Mouse (Mus musculus): ENCODE results near the gene Rac3. TPM values are rescaled to one million over a fixed set of nuclear protein-coding genes. Genes with fewer than 3 reads are reported as not detected.
"Not testable (repeated sequence)": the region's sequence is repeated elsewhere in the genome, so short reads cannot be mapped to it uniquely, and the experiment has no call there.

Rac3 gene
- 1 to 10 TPM in 1 of 2 experiments, under 1 TPM in 1; 0.36 to 1.6 TPM for total RNA-seq (2021)

GRCm38 (mm10) chr11:120721124-120722066, at the start of gene Rac3:
Gene Rac3 (plus strand): TSS chr11:120721470.
- intact Hi-C loops (cut with DNase I), result loop anchor here (2.0 to 5.0 kb wide), 2 partner anchors 27 to 186 kb away; no protein-coding TSS in a partner anchor
- DNase-seq, result peak; percentile 68 to 69

DNA sequence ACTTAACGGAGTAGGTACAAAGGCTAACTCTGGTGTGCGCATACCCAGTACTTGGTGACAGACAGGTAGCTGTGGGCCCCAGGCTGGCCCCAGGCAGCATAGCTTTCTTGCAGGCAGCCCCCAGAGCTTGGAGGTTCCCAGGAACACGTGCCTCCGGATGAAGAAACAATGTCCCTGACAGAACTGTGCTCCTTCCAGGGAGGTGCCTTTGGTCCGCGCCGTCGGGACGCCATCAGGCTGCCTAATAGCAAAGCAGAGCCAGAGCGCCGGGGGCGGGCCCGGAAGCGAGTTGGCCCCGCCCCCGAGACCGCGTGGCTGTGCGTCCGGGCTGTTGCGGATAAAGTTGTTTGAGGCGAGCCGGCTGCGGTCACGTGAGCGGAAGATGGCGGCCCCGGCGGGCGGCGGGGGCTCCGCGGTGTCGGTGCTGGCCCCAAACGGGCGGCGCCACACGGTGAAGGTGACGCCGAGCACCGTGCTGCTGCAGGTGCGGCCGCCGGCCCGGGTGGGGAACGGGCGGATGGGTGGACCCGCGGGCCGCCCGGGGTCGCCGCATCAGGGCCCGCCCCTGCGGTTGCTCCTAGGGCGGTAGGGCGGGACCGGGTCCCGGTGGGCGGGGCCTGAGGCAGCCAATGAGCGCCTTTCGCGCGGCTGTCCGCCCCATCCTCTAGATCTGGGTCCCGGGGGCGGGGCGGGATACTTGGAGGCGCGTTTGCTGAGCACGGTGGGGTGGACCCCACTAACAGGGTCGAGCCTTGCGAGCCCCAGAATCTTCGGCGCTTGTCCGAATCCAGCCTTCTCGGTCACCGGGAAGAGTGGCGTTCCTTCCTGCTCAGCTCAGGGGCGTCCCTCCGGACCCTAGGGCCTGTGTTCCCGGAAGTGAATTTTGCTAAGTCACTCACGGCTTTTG, 48.3 kb upstream of the Rac3 start, which contains the start of gene Aspscr1:
Gene Aspscr1, plus strand, starts transcription at position 287 of the 907 bp plus-strand sequence.
- peak; percentile 95 to 98 for DNase-seq
- intact Hi-C loops (cut with DNase I), result loop anchor here (5.0 kb wide), 2 partner anchors 46 to 181 kb away; partner anchors contain the start of genes Sirt7 and Slc25a10

GRCm38 (mm10) chr11:120673594-120674122, 47.6 kb upstream of the Rac3 start:
- no peak for DNase-seq
- intact Hi-C loops (cut with DNase I), result loop anchor here (5.0 kb wide), 2 partner anchors 46 to 181 kb away; partner anchors contain the start of genes Sirt7 and Slc25a10

DNA sequence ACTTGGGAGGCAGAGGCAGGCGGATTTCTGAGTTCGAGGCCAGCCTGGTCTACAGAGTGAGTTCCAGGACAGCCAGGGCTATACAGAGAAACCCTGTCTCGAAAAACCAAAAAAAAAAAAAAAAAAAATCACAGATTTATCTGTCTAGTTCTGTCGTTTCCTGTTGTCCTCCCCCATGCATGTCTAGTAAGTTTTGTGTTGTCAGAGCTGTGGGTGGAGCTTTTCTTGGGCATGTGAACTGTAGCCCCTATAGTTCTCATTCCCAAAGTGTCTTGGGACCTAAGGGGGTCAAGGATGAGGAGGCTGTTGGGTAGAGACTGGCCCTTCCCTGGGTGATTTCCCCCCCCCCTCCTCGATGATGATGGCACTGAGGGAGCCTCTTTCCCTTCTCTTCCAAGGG, 45.4 kb upstream of the Rac3 start:
- intact Hi-C loops (cut with DNase I); DNase-seq: not testable (repeated sequence)

- intact Hi-C loops (cut with DNase I), result no loop called here
- no peak for DNase-seq
Measured at GRCm38 (mm10) chr11:120676951-120677350, 44.3 kb upstream of the Rac3 start.

DNA sequence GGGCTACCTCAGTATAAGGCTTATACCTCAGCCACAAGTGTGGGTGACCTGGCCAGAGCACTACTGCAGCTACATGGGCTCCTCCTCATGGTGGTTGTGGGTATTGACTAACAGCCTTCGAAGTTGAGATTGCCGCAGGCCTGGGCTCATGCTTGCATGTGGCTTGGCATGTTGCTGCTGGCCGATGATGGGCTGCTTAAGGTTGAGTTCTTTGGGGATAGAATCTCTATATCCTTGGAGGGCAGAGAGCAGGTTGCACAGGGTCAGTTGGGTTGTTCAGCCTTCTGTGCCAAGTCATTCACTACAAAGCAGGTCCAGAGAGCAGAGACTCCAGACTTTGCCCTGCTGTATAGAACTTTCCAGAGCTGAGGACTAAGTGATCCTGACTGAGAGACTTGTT, 41.4 kb upstream of the Rac3 start:
- no peak for DNase-seq
- intact Hi-C loops (cut with DNase I), result no loop called here

DNA sequence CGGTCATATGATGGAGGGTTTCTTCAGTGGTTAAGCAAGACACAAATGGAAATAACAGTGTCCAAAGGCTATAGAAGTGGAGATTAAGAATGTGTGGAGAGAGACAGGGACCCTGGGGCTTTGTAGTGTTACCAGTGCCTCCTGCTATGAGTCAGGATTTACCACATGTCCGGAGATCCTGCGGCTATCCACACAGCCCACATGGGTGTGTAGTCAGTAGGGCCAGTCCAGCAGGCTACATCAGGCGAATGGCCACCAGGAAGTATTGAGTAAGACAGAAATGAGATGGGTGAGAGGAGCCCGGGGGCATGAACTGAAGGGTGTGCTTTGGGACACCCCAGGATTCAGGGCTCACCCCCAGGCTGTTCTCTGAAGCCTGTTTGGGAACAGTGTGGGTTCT, 38.6 kb upstream of the Rac3 start:
- DNase-seq, result no peak
- intact Hi-C loops (cut with DNase I), result no loop called here

GRCm38 (mm10) chr11:120683536-120683935, 37.7 kb upstream of the Rac3 start:
- intact Hi-C loops (cut with DNase I), result no loop called here
- DNase-seq, result no peak

DNA sequence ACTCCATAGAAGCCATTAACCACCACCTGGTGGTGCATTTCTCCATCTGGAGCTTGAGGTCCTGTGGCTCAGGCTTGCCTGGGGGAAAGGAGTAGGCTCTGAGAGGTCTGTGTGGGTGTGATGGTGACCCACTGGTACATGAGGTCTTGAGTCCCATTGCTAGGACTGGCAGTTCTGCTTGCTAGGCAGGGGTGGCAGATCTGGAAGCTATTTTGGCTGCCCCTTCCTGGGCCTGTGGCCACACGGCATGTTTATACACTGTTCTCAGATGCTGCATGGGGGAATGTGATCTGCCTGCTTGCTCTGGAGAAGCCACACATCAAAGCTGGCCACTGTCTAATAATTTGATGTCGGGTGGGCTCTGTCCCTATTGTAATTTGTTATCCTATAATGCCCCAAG, 37.2 kb upstream of the Rac3 start:
- DNase-seq, result no peak
- intact Hi-C loops (cut with DNase I), result no loop called here

GRCm38 (mm10) chr11:120684660-120685059, 36.6 kb upstream of the Rac3 start:
- DNase-seq, result no peak
- intact Hi-C loops (cut with DNase I), result no loop called here

GRCm38 (mm10) chr11:120686650-120687272, 34.5 kb upstream of the Rac3 start:
- intact Hi-C loops (cut with DNase I), result no loop called here
- DNase-seq, result no peak

DNA sequence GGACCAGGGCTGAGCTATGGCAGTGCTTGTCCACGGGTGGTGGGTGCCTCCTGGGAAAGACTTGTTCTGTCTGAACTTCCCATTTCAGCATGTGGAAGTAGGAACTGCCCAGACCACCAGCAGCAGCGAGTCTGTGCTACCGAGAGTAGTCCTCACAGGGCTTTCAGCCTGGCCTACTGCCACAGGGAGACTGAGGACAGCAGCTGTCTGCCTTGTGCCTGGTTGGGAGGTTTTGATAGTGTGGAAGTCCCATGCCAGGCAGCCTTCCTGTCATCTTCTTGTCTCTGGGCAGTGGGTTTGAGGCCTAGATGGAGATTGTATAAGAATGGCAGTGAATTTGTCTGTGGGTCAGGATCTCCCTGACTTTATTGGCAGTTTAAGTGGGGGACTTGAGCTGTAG, 31.9 kb upstream of the Rac3 start:
- no peak for DNase-seq
- intact Hi-C loops (cut with DNase I), result no loop called here

DNA sequence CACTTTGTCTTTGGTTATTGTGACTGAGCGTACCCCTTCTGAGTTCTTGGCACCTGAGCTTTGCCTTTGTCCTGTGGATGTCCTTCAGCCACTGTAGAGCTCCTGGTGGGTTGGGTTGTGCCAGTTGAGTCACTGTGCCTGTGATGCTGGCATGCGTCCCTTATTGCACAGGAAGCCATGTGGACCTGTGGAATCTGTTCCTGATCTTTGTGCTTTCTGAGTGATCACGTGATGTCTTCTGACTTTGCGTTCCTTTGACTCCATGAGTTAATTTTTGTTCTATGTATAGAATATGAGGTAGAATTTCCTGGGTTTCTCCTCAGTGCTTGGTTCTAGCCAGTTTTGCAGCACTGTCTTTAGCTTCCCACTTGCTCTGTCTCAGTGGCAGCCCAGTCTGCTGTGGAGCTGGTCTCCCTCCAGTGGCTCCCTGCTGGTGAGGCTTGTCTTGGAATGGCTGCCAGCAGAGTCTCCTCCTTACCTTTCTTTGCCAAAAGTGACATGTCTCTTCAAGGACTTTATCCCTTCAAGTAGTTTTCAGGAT, 28.7 kb upstream of the Rac3 start:
- intact Hi-C loops (cut with DNase I), result no loop called here
- no peak for DNase-seq

DNA sequence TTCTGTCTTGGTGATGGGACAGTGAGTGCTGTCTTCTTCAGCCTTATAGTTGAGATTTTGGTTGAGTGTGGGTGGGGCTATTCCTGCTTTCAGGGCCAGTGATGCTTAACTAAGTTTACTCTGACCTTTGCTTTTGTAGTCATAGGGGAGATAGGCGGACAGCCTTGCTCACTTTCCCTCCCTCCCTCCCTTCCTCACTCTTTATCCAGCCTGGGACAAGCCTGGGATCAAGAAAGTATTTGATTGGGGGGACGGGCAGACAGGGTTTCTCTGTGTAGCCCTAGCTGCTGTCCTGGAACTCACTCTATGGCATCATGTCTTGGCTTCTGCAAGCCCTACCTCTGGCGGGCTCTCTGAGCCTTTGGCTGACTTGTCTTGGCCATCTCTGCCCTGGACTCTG, 27.8 kb upstream of the Rac3 start:
- intact Hi-C loops (cut with DNase I), result no loop called here
- no peak for DNase-seq

DNA sequence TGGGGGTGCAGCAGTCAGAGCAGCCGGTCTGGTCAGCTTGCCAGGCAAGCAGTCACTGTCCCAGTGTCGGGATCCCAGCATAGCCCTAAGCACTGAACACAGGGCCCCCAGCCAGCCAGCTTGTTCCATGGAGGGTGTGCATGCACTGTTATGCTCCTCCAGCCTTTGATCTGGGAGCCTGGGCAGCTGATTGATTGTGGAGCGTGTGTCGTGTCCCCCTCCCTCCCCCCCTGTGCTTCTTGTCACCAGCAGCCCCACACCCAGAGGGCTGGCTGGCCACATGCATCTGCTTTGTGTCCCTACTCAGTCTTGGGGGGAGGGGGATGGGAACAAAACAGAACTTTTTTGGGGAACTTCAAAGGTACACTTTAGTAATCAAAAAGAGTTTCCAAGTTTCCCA, 26.1 kb upstream of the Rac3 start:
- intact Hi-C loops (cut with DNase I), result no loop called here
- no peak for DNase-seq

GRCm38 (mm10) chr11:120695641-120696040, 25.6 kb upstream of the Rac3 start:
- DNase-seq, result no peak
- intact Hi-C loops (cut with DNase I), result no loop called here

DNA sequence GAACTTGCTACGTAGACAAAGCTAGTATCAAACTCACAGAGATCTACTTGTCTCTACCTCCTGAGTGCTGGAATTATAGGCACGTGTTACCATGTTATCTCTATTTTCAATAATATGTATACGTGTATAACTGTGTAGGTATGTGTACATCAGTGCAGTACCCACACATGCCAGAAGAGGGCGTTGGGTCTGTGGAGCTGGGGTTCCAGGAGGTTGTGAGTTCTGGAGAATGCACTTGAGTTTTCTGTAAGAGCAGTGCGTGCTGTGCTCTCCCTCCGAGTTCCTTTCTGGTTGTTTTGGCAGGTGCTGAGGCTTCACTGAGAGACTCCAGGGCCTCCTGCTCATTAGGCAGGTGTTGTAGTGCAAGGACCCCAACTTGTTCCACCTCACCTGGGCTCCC, 24.7 kb upstream of the Rac3 start:
- intact Hi-C loops (cut with DNase I), result no loop called here
- DNase-seq, result no peak

DNA sequence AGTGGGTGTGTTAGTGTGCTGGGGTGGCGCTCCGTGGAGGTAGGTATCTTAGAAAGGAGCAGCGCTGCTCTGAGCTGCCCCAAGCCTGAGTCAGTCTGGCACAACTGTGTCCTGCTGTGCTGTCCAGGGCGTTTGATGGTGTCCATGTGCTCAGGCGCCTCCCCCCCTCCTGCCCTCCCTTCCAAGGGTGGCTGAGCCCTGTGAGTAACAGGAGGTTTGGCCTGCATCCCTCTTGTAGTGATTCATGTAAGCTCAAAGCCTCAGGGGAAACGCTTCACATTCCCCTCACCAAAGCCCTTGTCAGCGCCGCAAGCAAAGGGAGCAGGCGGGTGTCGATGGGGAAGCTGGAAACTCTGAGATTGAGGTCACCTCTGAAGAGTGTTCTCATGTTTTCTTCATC, 23.5 kb upstream of the Rac3 start:
- intact Hi-C loops (cut with DNase I), result no loop called here
- peak; percentile 40 to 54 for DNase-seq

- intact Hi-C loops (cut with DNase I), result no loop called here
- no peak for DNase-seq
Measured at GRCm38 (mm10) chr11:120703696-120704454, 17.4 kb upstream of the Rac3 start.

All from heart, postnatal 36 days (tissue).